Mouse (Mus musculus) granulocyte monocyte progenitor cell, adult 5-6 weeks (primary cell): ENCODE measurements around the gene Btbd3. TPM values are rescaled to one million over a fixed set of nuclear protein-coding genes. Genes with fewer than 3 reads are reported as not detected.

Experiments used
- ATAC-seq: replicated peaks from 2 replicates; pipeline ENCODE4 v1.8.0; 2016; ENCODE audit warnings: mild to moderate bottlenecking, moderate TSS enrichment, inconsistent platforms; ENCODE audit not compliant: poor library complexity, severe bottlenecking
- total RNA-seq, 2 experiments: library from RNA; stranded (forward) in 1 of 2; stranded (reverse) in 1 of 2; fragments of 200-712, 200-1000 nt in 1 of 2; fragments of >200 nt in 1 of 2; fragmentation: Nextera tagmentation in 1 of 2; gene quantifications; 2 replicates each; pipeline ENCODE4 v1.2.3; 2014 to 2017

Btbd3 gene
- total RNA-seq, 2 experiments from 2014 or later, result 1.1 to 2.0 TPM

- ATAC-seq, result no peak
These were observed 109.0 kb downstream of the Btbd3 start for GRCm38 (mm10) chr2:138365391-138365790.

- ATAC-seq, result no peak
These were observed 118.2 kb downstream of the Btbd3 start for GRCm38 (mm10) chr2:138374556-138374955.

DNA sequence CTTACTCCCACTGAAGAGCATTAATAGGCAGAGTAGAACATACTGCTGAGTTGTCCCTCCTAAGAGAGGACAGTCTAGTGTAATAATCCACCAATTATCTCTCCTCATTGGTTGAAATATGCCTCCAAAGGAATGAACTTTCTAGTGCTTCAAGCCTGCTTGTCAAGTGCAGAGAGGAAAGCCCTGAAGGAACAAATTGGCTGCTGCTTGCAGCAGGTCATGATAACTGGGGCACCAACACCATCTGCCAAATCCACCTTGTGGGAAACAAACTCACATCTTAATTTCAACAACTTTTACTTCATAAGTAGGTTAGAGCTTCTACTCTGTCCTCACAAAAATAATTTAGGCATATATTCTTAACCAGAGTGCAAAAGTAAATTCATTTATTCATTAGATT is 122.5 kb downstream of the Btbd3 start:
- no peak for ATAC-seq

- no peak for ATAC-seq
These were observed 128.4 kb downstream of the Btbd3 start for GRCm38 (mm10) chr2:138384762-138385161.

DNA sequence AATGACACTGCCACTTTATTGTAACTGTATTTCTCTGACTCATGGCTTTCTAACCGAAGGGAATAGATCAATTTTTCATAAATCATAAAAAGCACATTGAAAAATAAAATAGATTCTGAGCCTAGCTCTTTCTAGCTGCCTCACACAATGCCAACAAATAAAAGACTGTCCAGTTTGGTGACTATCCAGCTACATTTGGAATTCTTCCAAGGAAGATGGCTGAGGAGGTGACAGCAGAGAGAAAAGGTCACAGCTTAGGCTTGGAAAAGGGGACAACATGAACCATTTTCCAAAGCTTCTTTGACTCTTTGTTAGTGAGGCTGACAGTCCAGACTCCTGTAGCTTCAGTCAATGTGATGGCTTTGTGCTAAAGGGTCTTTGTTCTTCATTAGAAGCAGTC is 132.2 kb downstream of the Btbd3 start:
- ATAC-seq, result no peak

- no peak for ATAC-seq
These were observed 146.7 kb downstream of the Btbd3 start for GRCm38 (mm10) chr2:138403046-138403445.

GRCm38 (mm10) chr2:138405753-138406528 is 149.6 kb downstream of the Btbd3 start:
- no peak for ATAC-seq

- no peak for ATAC-seq
These were observed 150.3 kb downstream of the Btbd3 start for GRCm38 (mm10) chr2:138406703-138407102.

- no peak for ATAC-seq
These were observed 156.2 kb downstream of the Btbd3 start for GRCm38 (mm10) chr2:138412537-138412936.

- ATAC-seq, result no peak
These were observed 166.0 kb downstream of the Btbd3 start for GRCm38 (mm10) chr2:138422321-138422720.

GRCm38 (mm10) chr2:138431991-138432390 is 175.6 kb downstream of the Btbd3 start:
- ATAC-seq, result no peak

GRCm38 (mm10) chr2:138446466-138446865 is 190.1 kb downstream of the Btbd3 start:
- ATAC-seq, result no peak

DNA sequence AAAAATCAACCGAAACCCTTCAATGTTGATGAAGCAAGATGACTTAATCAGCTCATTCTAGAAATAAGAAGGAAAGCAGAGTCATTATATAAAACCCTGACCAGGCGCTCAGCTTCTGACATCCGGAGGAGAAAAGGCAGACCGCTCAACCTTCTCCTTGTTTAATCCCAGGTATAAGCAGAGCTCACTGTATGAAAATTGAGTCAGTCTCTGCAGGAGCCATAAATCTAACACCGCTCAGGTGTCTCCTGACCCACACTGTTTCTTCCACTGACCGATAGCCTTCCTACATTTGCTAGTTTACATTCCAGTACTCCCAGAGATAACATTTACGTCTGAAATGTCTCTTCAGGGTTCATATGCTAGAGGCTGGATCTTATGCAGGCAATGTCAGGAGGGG is 190.6 kb downstream of the Btbd3 start:
- ATAC-seq, result no peak

GRCm38 (mm10) chr2:138447681-138448080 is 191.3 kb downstream of the Btbd3 start:
- no peak for ATAC-seq

GRCm38 (mm10) chr2:138468046-138468572 is 211.7 kb downstream of the Btbd3 start:
- ATAC-seq, result no peak

DNA sequence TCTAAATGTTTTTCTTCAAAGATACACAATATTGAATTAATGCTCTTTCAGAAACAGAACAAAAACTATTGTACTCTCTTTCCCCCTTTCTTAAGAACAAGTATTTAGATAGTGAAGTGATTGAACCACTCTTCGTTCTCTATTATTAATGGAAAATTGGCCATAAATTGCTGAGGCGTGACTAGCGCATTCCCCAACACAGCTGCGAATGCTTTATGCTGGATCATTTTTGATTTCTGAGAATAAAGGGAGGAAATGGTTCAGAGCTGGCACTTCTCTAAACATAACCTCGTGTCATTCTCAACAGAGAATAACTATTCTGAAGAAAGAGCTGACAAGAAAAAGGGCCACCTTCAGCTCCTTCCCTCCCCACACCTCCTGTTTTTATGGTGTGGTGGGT is 217.0 kb downstream of the Btbd3 start:
- ATAC-seq, result no peak

DNA sequence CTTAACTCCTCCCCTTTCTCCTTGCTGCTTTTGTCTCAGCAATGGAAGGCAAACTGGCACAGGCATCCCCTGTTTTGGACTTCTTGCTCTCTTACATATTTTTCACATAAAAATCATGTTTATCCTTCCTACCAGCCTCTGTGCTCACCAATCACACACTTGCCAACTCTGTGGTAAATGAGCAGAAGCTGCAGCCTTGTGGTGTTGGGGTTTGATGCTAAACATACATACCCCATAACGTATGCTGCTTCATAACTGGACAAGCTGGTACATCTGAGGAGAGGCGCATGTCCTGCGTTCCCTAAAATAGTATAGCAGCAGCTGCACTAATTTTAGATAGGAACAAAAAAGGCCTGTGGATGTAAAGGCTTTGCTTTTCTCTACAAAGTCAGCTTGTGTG is 220.1 kb downstream of the Btbd3 start:
- ATAC-seq, result no peak

GRCm38 (mm10) chr2:138477278-138477677 is 220.9 kb downstream of the Btbd3 start:
- no peak for ATAC-seq

- ATAC-seq, result no peak
These were observed 226.2 kb downstream of the Btbd3 start for GRCm38 (mm10) chr2:138482541-138482940.

GRCm38 (mm10) chr2:138484871-138485270 is 228.5 kb downstream of the Btbd3 start:
- ATAC-seq, result no peak

DNA sequence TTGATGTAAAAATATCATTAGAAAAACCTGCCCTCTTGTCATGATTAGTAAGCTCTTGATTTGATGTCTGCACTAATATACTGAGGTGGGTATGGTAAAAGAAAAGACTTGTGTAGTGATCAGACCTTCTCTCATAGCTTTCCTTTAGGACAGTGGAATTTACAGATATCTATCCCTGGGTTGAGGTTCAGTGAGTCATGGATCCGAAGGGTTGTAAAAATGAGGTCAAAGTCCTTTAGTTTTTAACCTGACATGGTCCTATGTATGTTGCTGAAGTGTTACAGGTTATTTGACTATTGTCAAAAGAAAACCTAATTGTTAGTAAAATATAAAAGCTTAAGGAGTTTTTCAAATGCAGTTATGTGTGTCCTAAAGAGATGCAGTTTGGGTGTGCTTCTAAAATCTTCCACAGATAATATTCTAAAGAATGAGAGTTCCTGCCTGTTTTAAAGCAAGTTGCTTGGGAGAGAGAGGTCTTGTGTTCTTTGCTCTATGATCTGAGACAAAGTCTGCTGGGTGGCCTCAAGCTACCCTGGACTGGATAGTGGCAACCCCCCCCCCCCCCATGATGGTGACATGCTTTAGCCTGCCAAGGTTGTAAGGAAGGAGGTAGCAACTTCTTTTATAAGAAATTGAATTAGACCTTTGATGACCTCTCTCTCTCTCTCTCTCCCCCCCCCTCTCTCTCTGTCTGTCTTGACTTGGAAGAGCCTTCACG is 234.5 kb downstream of the Btbd3 start:
- ATAC-seq, result no peak

DNA sequence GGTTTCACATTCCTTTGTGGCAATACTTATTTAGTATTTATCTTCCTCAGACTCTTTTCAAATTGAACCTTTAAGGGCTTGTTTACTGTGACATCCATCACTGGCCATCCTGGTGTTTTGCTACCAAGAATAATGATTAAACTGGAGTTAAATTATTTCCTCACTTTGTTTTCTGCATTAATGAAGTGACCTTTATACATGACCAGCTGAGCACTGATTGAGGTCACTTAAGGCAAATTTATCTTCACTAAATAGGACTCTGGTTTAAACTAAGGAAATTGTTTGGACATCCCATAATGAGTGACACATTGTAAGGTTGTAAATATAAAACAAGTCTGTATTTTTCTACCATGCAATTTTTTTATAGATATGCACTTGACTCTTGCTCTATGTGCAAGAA is 235.8 kb downstream of the Btbd3 start:
- ATAC-seq, result no peak
